Comparison of ENCODE assay signal across 10 mouse cellular contexts in the genomic region with DNA sequence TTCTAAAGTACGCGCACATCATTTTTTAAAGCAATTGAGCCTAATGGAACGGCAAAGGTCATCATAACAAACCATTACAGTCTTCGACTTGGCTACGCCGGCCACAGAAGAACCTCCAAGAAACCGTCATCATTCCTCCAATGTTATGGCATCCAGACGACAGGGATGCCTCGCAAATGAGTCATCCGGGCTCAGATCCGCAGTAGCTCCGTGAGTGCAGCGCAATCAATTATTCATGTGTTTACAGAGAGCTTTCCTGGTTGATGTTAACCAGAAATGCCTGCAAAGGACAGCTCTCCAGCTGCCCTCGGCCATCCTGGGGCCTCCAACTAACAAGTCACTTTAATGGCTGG. TPM values are rescaled to one million over a fixed set of nuclear protein-coding genes. Genes with fewer than 3 reads are reported as not detected.
DNase-seq lines count a peak whose midpoint lies in the region; ATAC-seq lines count a peak whose summit lies in the region.
"Had no signal": no experiment of that assay in that cellular context is flagged by ENCODE, and none has a peak within 500 bp of the region (broad histone marks: within the 10 kb centered on the region; RNA-seq: fewer than 3 reads in every experiment).

No protein-coding gene starts in this region.

- no peak overlapping the region for H3K9ac ChIP-seq in intestine, embryonic 15.5 days

- WGBS in intestine, embryonic 15.5 days, result 17% methylated on average over 14 of the region's 14 CpGs

- no peaks in the 10 kb centered on the region for H3K27me3 ChIP-seq in intestine, embryonic 15.5 days (replicated peaks)

- H3K4me2 ChIP-seq in intestine, embryonic 15.5 days (replicated peaks), result no peak overlapping the region

- peaks cover 14% of the 10 kb centered on the region for H3K4me1 ChIP-seq in intestine, embryonic 15.5 days (replicated peaks)

- no peak overlapping the region for H3K4me3 ChIP-seq in intestine, embryonic 15.5 days (replicated peaks)
- H3K4me3 ChIP-seq: hindbrain, embryonic 10.5 days had no signal

- H3K9me3 ChIP-seq in intestine, embryonic 15.5 days, result no peaks in the 10 kb centered on the region
- H3K9me3 ChIP-seq: hindbrain, embryonic 10.5 days had no signal

- peak; percentile 22 for DNase-seq in gastrocnemius, postnatal 14 days
- DNase-seq in gastrocnemius, postnatal 10 days, result no peak
- peak; percentile 12 for DNase-seq in Muller cell, postnatal 12 days (ENCODE audit: inconsistent ontology term)
- peak; percentile 59 for DNase-seq in lung, postnatal 14 days
- DNase-seq in left cerebral cortex, postnatal 4 days, result no peak
- no peak for DNase-seq in thymus, postnatal 4 days
- no peak for DNase-seq in layer of hippocampus, postnatal 36 days

- H3K27ac ChIP-seq in intestine, embryonic 15.5 days, result peak overlapping the region; percentile 68
- H3K27ac ChIP-seq: hindbrain, embryonic 10.5 days had no signal

- intact Hi-C loops in gastrocnemius, postnatal 14 days (cut with DNase I; ENCODE audit: low total_unique reads), result no loop called here
- intact Hi-C loops in left cerebral cortex, postnatal 4 days (cut with DNase I), result no loop called here

- no peaks in the 10 kb centered on the region for H3K36me3 ChIP-seq in intestine, embryonic 15.5 days
- H3K36me3 ChIP-seq: hindbrain, embryonic 10.5 days had no signal

- ATAC-seq in intestine, embryonic 15.5 days, result peak; percentile 87
- ATAC-seq: midbrain, embryonic 16.5 days had no signal

RNA-seq across cellular contexts. Expression of a gene that starts 29.0 kb away (rescaled TPM):
- under 1 TPM in 1 of 2 experiments, not detected in 1; 0.13 TPM for total RNA-seq in gastrocnemius, postnatal 14 days (2021)
- total RNA-seq in gastrocnemius, postnatal 10 days (2021), result under 1 TPM; 0.19 to 0.20 TPM
- 0.86 and 0.88 TPM in 2 replicates for polyA plus RNA-seq in intestine, embryonic 15.5 days (2015; fragmentation: Nextera tagmentation; extraction: Ambion mirVana)
- under 1 TPM in 1 of 2 experiments, not detected in 1; 0.28 TPM for total RNA-seq in left cerebral cortex, postnatal 4 days (2021)
- under 1 TPM in 1 of 2 experiments, not detected in 1; 0.25 TPM for total RNA-seq in layer of hippocampus, postnatal 36 days (2021)
- polyA plus RNA-seq: hindbrain, embryonic 10.5 days had no signal

RNA-seq across cellular contexts. Expression of a gene that starts 49.7 kb away (rescaled TPM):
- total RNA-seq in gastrocnemius, postnatal 14 days (2021), result 10 to 100 TPM; 22.9 to 24.1 TPM
- 10 to 100 TPM; 26.8 to 27.5 TPM for total RNA-seq in gastrocnemius, postnatal 10 days (2021)
- 46.6 and 52.3 TPM in 2 replicates for polyA plus RNA-seq in intestine, embryonic 15.5 days (2015; fragmentation: Nextera tagmentation; extraction: Ambion mirVana)
- 1 to 10 TPM; 1.2 to 1.4 TPM for total RNA-seq in left cerebral cortex, postnatal 4 days (2021)
- under 1 TPM; 0.75 to 0.81 TPM for total RNA-seq in layer of hippocampus, postnatal 36 days (2021)

Comparison
In these comparisons a context has a peak if more than half of its experiments do, and no peak if none do; other contexts are left out.
1. DNase-seq: peak in gastrocnemius, postnatal 14 days (single experiment), Muller cell, postnatal 12 days (single experiment) and lung, postnatal 14 days (single experiment); none in gastrocnemius, postnatal 10 days (single experiment), left cerebral cortex, postnatal 4 days (single experiment), thymus, postnatal 4 days (single experiment) and layer of hippocampus, postnatal 36 days (0 of 2).
2. RNA of a gene that starts 49.7 kb away (total RNA-seq): 26.8 to 27.5 TPM in gastrocnemius, postnatal 10 days and 22.9 to 24.1 TPM in gastrocnemius, postnatal 14 days; 1.2 to 1.4 TPM in left cerebral cortex, postnatal 4 days and 0.75 to 0.81 TPM in layer of hippocampus, postnatal 36 days; every median in the first group is over 4 times any median in the second.